Comparison of ENCODE assay signal across 13 mouse cellular contexts in genomic region chr13:58084396-58084795, GRCm38 (mm10). TPM values are rescaled to one million over a fixed set of nuclear protein-coding genes. Genes with fewer than 3 reads are reported as not detected.
DNase-seq lines count a peak whose midpoint lies in the region.
"Had no signal": no experiment of that assay in that cellular context is flagged by ENCODE, and none has a peak within 500 bp of the region (broad histone marks: within the 10 kb centered on the region; RNA-seq: fewer than 3 reads in every experiment).

No protein-coding gene starts in this region.

- DNase-seq in cerebellum, adult 11-12 months = peak; percentile 50
- no peak for DNase-seq in cerebellum, postnatal 10 days
- peak; percentile 54 to 66 for DNase-seq in cerebellum, adult 18-20 months
- peak; percentile 47 for DNase-seq in cerebellum, adult 9-11 months
- DNase-seq in adrenal gland, postnatal 36 days = no peak
- DNase-seq in thymus, postnatal 25 days = no peak
- no peak for DNase-seq in kidney, postnatal 14 days
- DNase-seq: adrenal gland, adult 2 months; adrenal gland, postnatal 25 days; gastrocnemius, postnatal 14 days; heart, postnatal 36 days; kidney, adult 2 months had no signal

RNA-seq across cellular contexts. Expression of gene Klhl3, which starts 29.0 kb away (rescaled TPM):
- total RNA-seq in adrenal gland, postnatal 36 days (2021) = 1 to 10 TPM; 1.5 to 1.9 TPM
- total RNA-seq: CH12.LX had no signal

RNA-seq across cellular contexts. Expression of gene Hnrnpa0, which starts 44.0 kb away (rescaled TPM):
- total RNA-seq in adrenal gland, postnatal 36 days (2021) = 100 to 1,000 TPM; 123 to 133 TPM

Comparison
In these comparisons a context has a peak if more than half of its experiments do, and no peak if none do; other contexts are left out.
1. DNase-seq: peak in cerebellum, adult 11-12 months (single experiment), cerebellum, adult 18-20 months (2 of 2) and cerebellum, adult 9-11 months (single experiment); none in cerebellum, postnatal 10 days (0 of 2), adrenal gland, postnatal 36 days (0 of 2), thymus, postnatal 25 days (single experiment) and kidney, postnatal 14 days (single experiment).